Mouse (Mus musculus): Measurements from ENCODE around the gene Pde4d. TPM values are rescaled to one million over a fixed set of nuclear protein-coding genes. Genes with fewer than 3 reads are reported as not detected.

Pde4d gene
- total RNA-seq (2015) (32.5 and 38.7 TPM in 2 replicates), total RNA-seq (2017) (29.1 and 46.2 TPM in 2 replicates)

DNA sequence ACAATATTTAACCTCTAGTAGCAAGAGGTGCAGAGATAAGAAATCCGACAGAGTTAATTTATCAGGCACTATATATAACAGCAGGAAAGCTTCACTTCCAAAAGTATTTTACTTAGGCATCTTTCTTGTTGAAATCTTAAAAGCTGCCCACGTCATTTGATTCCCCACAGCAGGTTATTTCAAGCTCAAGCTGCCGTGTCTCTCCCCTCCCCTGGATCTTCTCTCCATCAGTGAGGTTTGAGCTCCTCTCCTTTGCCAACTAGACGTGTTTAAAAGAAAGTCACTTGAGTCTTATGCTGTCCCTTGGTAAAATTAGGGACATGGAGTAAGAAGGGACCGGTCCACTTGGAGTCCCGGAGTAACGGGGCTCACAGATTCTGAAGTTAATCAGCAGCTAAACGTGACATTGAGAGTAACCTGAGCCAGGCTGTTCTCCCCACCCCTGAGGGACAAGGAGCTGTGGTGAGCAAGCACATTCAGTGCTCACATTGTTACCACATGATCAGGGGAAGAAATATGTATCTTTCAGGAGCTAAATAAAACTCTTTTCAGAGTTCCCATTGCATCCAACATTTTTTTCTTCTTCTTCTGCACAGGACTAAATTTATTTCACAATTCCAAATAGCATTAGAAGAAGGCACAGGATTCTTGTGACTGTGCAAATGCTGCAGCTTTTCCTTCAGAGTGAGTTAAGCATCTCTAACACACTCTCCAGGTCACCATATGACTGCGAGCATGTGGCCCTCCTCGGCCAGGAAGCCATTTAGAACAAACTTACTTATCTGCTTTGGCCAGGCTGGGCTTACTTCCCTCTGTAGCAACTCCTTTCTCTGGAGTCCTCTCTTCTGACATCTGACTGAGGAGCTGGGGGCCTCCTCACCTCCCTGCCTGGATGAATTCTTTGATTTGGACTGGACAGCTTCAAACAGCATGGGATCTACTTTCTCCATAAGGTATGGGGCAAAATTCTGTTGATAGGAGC, at the start of gene Pde4d:
Gene Pde4d, plus strand, starts transcription at position 833 of the 982 bp plus-strand sequence.
- peak; percentile 78 for ATAC-seq (replicated peaks; ENCODE audit: poor library complexity)

DNA sequence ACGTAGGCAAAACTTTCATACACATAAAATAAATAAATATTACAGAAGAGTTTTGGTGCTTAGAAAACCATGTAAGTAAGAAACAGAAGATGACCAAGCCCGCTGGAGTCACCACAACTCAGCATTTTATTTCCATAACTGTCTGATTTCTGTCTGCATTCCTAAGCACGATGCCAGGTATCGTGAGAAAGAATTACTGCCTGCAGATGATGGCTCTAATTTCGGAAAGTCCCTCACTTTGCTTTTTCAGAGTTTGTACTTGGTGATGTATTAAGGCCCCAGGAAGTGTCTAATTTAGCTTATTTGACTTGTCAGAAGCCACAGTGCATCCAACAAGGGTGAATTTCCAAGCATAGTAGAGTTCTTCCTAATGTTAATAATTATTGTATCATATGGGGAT, 46.6 kb upstream of the Pde4d start:
- no peak for ATAC-seq (replicated peaks; ENCODE audit: poor library complexity)

DNA sequence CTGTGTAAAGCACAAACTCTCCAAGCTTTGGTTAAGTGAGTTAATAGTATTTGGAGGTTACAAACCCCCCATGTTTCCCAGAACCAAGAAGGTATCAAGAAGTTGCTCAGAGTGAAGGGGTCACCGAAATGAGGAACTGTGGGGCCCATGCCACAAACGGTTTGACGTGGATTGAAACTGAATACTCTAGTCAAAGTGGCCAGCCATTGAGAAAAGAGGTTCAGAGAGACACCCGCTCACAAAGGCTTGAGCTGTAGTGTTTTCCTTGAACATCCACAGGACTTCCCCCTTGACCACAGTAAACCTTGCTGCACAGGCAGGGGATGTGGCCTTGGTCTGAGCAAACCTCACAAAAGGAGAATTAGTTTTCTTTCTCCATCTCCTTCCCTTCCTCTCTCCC, 45.4 kb upstream of the Pde4d start:
- peak; percentile 83 for ATAC-seq (replicated peaks; ENCODE audit: poor library complexity)

DNA sequence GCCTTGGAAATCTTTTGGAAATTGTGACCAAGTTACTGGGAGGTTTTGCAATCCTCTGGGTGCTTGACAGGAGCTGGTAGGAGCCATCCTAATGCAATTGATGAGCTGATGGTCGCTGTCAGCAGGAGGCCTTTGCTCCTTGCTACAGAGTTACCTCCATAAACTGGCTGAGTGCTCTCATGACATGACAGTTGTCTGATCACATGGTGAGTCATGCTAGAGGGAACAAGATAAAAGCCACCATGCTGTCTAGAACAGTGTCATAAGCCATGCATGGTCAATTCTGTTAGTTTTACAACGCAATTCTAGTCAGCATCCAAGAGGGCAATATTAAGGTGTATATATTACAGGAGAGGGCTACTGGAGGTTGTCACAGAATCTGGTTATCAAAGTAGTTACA, 34.3 kb upstream of the Pde4d start:
- ATAC-seq (replicated peaks; ENCODE audit: poor library complexity) = no peak

DNA sequence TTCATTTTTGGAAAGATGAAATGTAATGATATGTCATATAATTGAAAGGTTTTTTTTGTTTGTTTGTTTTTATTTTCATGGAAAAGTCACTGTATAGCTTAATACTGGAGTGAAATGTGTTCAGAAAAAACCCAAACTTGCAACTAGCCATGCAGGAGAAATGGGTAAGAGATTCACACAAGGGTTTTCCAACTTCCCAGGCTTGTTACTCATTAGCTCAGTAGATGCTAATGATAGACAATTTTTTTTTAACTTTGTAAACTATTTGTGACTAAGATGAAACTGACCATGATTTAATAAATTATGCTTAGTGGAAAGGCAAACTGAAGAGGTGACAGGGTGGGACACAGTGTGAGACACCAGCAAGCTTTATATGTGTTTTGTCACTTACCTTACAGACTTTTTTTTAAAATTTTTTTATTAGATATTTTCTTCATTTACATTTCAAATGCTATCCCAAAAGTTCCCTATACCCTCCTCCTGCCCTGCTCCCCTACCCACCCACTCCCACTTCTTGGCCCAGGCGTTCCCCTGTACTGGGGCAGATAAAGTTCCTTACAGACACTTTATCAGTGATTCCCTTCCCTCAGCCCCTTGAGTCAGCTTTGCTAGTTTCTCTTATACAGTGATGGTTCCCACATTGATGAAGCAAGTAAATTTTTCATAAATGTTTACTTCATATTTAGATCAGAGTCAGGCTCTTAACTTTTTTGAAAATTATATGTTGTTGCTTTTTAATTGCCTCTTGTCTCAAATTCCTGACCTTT, 30.8 kb upstream of the Pde4d start:
- no peak for ATAC-seq (replicated peaks; ENCODE audit: poor library complexity)

DNA sequence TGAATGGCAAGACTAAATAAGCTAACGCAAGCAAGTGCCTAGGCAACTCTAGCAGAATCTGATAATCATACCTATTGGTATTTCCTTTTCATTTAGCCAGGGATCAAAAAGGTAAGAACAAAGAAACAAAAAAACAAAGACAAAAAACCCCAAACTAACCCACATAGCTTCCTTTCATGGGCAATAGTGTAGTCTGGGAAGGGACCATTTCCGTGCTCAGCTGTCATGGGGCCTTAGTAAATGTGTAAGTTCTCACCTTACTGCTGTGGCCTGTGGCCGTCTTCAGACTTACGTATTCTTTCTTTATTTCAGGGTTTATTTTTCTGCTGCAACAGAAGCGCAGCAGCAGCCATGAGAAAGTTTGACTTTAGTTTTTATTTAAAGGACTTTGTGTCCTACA, 23.4 kb upstream of the Pde4d start:
- no peak for ATAC-seq (replicated peaks; ENCODE audit: poor library complexity)

DNA sequence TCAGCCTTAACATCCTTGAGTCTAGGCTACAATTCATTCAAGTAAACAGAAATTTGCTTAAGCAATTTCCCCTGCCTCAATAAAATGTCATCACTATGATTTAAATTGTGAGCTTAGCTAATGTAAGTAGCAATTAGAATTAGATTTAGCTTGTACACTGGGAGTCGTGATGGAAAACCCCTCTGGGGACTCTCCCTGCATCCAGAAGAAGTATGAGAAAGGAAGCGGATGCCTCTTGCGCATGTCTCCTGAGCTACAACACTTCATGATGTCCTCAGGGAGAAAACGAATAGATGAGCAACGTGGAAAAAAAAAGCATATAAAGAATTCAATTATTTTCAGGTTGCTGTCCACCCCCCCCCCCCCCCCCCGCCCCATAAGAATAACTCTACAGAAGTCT, 20.9 kb upstream of the Pde4d start:
- no peak for ATAC-seq (replicated peaks; ENCODE audit: poor library complexity)

DNA sequence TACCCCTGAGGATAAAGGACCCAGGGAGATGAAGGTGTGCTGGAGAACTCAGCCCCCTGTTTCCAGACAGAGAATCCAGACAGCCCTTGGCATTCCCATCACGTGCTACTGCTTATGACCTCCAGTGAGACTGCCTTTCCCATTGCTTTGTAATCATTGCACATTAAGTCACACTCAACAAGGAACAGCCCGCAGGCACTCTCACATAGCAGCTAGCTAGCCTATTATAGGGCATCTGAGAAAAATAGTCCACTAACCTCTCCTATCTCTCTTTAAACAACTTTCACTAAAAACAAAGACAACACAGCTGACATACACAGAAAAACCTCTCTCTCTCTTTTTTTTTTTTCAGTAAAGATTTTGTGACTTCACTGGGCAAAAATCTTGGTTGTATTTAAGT, 20.1 kb upstream of the Pde4d start:
- ATAC-seq (replicated peaks; ENCODE audit: poor library complexity) = no peak

DNA sequence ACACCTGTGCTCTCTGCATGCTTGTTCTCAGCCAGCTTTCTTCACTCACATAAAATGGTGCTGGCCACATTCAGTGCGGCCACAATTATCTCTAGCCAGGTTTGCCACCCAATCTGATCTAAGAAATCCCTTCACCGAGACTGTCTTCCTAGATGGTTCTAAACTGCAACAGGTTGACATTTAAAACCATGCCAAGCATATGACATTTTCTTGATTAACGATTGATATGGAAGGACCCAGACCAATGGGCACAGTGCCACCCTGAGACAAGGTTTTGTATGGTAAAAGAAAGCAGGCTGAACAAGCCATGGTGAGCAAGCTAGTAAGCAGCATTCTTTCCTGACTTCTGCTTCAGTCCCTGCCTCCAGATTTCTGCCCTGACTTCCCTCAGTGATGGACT, 18.0 kb upstream of the Pde4d start:
- ATAC-seq (replicated peaks; ENCODE audit: poor library complexity) = no peak

DNA sequence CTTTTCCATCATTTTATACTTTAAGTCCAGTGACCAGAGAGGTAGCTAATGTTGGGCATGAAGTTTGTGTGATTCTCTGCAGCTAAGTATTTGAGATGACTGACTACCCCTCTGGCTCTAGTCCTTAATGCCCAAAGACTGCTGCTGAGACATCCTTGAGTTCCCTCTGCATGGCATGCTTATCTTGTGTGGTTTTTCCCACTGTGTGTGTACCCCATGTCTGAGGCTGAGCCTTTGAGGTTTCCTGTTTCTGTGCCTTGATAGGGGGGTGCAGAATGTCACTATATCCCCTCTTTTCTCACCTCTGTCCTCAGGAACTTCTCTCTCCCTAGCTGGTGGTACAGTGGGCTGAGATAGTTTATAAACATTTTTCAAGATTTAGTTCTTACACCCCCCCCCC, 14.1 kb upstream of the Pde4d start:
- peak; percentile 69 for ATAC-seq (replicated peaks; ENCODE audit: poor library complexity)

DNA sequence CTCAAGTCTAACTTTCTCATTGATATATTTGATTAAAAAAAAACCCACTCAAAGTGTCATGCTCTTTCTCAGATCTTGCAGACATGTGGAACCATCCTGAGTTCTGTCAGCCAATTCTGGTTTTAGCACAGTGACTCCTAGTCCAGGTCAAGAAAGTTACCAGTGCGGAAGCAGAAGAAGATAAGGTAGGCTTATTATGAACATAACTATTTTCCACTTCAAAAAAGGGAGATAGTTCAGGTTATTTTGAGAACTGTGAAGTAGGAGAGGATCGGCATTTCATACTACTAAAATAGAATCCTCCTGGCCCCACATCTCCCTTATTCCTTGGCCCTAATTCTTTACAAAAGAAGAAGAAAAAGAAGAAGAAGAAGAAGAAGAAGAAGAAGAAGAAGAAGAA, 12.3 kb upstream of the Pde4d start:
- ATAC-seq (replicated peaks; ENCODE audit: poor library complexity) = no peak

DNA sequence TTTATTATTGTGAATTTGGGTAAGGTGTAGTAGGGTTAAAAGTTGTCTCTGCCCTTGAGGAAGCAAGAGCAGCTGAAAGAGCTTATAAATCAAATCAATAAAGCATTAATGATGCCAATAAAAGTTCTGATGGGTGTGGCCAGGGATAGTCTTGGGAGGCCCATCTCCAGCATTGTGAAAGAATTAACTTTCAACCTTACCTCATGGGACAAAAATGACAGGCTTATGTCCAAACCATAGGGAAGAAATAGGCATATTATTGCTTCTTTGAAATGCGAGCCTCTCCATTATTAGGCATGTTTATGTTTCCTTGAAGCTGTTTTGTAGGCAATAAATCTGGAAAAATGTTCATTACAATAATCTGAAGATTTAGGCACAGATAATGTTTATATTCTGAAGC, 10.7 kb upstream of the Pde4d start:
- no peak for ATAC-seq (replicated peaks; ENCODE audit: poor library complexity)

DNA sequence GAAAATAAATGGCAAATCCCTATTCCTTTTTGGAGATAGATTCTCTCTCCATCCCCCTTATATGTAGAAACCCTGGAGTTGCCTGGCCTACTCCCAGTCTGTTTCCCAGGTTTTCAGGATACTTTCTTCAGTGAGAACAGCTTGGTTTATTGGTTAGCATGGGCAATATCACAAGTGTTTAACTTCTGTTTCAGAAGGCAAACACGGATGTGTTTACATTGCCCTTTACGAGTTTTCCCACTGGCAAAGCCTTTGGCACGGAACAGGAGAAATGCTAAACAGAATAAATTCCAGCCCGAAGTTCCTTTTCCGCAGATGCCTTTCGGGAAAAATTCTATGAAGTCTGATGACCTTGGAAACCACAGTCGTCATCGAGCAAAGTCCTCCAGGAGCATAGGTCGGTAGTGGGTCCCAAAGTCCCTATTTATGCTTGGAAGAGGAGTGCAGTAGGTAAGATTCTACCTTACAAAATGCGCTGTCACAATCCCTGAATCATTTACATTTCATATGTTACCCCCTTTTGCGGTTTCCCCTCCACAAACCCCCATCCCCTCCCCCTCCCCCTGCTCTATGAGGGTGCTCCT, 1.3 kb upstream of the Pde4d start:
- ATAC-seq (replicated peaks; ENCODE audit: poor library complexity) = no peak

DNA sequence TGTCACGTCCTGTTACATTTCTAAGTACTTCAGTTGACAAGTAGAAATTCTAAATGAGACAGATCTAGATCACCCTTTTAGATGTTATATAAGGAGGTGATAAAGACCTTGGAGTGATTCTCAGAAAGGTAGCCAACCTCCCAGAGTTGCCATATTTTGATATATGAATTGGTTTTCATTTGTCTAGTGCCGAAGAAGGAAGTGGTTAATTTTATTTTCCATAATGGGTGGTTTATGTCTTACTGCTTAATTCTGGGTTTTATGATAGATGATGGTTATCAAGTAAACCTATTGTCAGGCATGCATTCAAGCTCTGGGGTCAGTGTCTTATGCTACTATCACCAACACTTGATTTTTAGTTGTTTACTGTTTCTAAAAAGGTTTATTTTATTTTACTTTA, 1.4 kb downstream of the Pde4d start:
- no peak for ATAC-seq (replicated peaks; ENCODE audit: poor library complexity)

DNA sequence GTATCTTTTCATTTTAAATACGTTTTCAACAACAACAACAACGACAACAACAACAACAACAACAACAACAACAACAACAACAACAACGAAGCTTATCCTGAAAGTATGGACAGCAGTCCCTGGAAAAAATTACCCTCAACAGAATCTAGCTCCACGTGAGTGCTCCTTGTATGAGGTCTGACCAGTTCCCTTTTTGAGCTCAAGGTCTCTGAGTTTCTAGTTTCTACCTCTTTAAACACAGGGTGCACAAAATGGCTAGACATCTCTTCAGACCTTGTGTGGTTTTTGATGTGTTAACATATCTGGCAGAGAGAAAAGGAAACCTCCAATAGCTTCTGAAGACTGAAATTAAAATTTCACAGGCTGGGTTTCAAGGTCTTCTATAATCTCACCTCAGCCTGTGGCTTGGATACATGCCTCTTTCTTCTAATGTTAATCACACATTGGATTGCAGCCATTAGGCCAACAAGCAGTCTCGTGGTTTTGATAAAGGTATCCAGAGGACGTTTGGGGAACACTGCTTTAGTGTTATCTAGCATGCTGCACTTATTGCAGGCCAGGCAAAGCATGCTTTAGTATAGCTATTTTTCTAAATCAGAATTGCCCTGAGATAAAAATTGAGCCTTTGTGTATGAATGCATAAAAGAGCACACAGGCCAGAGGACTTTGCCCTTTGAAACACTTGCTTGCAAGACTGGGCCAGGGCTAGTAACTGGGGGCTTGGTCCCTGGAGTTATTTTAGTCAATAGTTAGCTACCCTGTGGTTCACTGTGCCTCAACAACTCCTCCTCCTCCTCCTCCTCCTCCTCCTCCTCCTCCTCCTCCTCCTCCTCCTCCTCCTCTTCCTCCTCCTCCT, 3.5 kb downstream of the Pde4d start:
- ATAC-seq (replicated peaks; ENCODE audit: poor library complexity) = peak; percentile 84

DNA sequence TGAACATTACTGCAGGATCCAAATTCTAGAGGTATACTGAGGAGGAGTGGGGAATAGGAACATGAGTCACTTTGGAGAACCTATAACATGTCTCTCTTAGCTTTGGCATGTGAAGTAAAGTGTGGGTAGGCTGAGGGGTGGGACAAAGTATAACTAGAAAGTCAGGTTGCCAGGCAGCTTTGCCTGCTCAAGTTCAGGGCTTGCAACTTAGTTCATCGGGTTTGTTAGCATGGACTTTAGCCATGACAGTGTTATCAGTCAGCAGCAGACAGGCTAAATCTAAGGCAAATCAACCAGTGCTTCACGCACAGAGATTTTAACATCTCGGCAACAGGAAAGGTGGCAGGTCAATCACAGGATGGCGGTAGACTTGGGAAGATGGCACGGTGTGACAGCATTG, 12.8 kb downstream of the Pde4d start:
- ATAC-seq (replicated peaks; ENCODE audit: poor library complexity) = no peak

DNA sequence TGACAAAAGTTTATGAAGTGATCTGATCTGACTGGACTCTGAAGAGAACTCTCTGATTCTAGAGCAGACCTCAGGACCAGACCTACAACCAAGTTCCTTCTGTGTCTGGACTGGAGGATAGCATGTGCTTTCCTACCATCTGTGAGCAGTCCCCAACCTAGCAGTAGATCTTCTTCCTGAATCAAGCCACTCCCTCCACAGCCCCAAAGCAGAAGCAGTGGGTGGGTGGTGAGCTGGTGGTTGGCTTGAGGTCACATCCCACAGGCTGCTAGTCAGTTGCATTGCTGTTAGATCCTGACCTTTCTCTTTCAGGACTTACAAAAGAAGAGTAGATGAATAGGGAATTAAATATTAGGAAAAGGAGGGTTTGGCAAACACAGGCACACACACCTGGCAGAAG, 16.0 kb downstream of the Pde4d start:
- ATAC-seq (replicated peaks; ENCODE audit: poor library complexity) = peak; percentile 99

DNA sequence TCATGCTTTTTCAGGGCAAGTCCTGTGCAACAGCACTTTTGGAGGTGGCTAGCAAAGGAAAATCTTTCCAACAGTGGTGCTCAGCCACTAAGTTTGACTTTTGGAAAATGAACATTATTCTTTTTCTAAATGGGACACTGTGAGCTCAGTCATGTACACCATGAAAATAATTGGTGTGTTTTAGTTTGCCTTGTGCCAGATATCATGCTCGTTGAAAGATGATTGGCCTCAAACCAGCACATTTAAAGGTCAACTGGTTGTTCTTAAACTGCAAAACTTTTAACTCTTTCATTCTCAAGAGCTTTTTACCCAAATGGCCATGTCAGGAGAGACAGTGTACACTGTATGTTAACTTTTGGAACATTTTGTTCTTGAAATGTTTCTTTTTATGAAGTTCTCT, 17.3 kb downstream of the Pde4d start:
- ATAC-seq (replicated peaks; ENCODE audit: poor library complexity) = no peak

DNA sequence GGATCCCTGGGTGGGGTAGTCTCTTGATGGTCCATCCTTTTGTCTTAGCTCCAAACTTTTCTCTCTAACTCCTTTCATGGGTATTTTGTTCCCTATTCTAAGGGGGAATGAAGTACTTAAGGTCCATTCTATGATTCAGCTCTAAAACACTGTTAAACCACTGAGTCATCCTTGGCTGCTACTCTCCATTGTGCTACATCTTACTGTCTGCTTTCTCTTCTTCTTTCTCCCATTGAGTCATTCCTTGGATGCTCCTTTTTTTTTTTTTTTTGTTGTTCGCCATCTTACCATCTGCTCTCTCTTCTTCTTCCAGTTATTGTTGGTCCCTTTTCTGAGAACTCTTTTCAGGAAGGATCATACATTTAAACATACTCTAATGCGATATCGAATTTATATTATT, 30.7 kb downstream of the Pde4d start:
- no peak for ATAC-seq (replicated peaks; ENCODE audit: poor library complexity)

DNA sequence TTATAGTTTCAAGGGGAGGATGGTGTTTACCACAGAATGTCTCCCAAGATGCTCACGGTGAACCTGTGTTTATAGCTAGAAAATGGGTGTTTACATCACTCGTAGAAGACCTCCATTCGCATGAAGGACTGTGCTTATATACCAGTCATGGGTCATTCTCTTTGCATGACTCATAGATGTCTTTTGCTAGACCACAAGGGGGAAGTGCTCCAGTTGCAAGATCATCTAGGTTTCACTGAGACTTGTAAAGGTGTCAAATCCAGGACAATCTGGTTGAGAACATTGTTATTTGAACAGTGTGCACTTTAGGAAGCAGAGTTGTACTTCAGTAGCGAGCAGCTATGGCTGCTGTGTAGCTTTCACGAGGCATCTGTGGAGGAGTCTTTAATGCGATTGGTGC, 35.3 kb downstream of the Pde4d start:
- ATAC-seq (replicated peaks; ENCODE audit: poor library complexity) = peak; percentile 94

DNA sequence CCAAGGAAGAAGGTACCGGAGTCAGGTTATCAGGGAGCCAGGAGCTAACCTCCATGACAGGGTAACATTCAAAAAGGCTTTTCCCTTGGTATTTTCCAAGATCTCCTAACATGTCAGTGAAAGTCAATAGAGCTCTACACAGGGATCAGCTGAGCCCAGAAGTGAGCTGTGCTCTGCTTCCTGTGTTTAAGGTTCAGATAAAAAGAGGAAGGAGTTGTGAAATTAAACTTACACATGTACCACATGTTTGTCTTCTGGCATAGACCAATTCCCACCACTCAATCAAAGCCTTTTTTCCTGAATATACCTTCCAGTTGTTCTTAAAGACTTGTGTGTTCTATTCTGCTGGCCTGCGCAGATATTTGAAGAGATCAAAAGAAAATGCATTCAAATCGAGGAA, 37.3 kb downstream of the Pde4d start:
- peak; percentile 77 for ATAC-seq (replicated peaks; ENCODE audit: poor library complexity)
